Mouse (Mus musculus): ENCODE measurements at regions not wholly inside any gene's neighbourhood (a gene's known extent, or its start where the extent isn't known, plus 50 kb on each side); places are given as distances from the start of the nearest gene placed in this dataset.

DNA sequence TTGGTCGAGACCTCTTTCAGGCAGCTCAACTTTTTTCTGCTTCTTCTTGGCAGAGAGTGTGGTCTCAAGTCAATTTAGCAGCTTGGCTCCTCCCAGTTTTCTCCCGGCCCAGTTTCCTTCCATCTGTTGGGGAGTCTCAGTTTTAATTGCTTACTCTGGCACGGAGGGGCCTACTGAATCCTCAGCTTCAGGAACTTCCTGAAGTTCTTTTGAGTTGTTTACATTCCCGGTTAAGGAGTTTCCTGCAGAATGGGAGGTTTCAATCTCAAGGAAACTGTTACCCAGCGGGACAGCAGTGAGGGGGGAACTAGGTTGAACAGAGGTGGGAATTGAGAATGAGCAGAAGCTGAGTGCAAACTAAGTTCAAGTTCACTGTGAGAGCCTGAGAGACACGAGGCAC lies 59.2 kb downstream of the Ccdc185 start:
- no peak for TF ChIP-seq CTCF (IDR thresholded peaks at IDR 0.05)
- no peak for TF ChIP-seq EP300 (IDR thresholded peaks at IDR 0.05)
